Mouse (Mus musculus) thymus, adult 2 months (tissue): ENCODE results near the gene Uhrf1. TPM values are rescaled to one million over a fixed set of nuclear protein-coding genes. Genes with fewer than 3 reads are reported as not detected.

Source experiments
- DNase-seq: peaks from one replicate; pipeline ENCODE4 v3.0.0; 2021
- H3K27ac ChIP-seq: fragments of 200-500 bp; 2 replicates; pipeline ENCODE4 v1.5.1; 2012; ENCODE audit warnings: low read length, control low read depth; ENCODE audit not compliant: control insufficient read depth, insufficient read depth
- H3K27me3 ChIP-seq: fragments of 200-500 bp; 2 replicates; pipeline ENCODE4 v1.6.1; 2012; ENCODE audit warnings: mild to moderate bottlenecking, low read length, moderate library complexity, mixed read lengths; ENCODE audit not compliant: control insufficient read depth, insufficient read depth
- H3K36me3 ChIP-seq: fragments of 200-500 bp; 2 replicates; pipeline ENCODE4 v1.6.1; 2012; ENCODE audit warnings: mild to moderate bottlenecking, low read length, moderate library complexity; ENCODE audit not compliant: control insufficient read depth, insufficient read depth
- H3K4me1 ChIP-seq: fragments of 200-500 bp; replicated peaks from 2 replicates; pipeline ENCODE4 v1.6.1; 2012; ENCODE audit warnings: low read length; ENCODE audit not compliant: control insufficient read depth, insufficient read depth
- H3K4me3 ChIP-seq: fragments of 200-500 bp; 2 replicates; pipeline ENCODE4 v1.5.1; 2012; ENCODE audit warnings: mild to moderate bottlenecking, low read length, control low read depth, moderate library complexity; ENCODE audit not compliant: control insufficient read depth, insufficient read depth
- CTCF ChIP-seq: fragments of 200-500 bp; IDR thresholded peaks from 2 replicates; pipeline ENCODE4 v1.5.1; 2012; ENCODE audit warnings: mild to moderate bottlenecking, control low read depth, low read length, moderate library complexity, borderline replicate concordance; ENCODE audit not compliant: control insufficient read depth, poor library complexity, insufficient read depth; ENCODE audit errors: extremely low read depth
- POLR2A ChIP-seq: fragments of 200-500 bp; IDR thresholded peaks from 2 replicates; pipeline ENCODE4 v1.6.1; 2012; ENCODE audit warnings: mild to moderate bottlenecking, low read length, control low read depth, moderate library complexity; ENCODE audit not compliant: control insufficient read depth, poor library complexity, insufficient read depth; ENCODE audit errors: extremely low read depth
- WGBS: fragments of 180-500 bp; shearing (Covaris S2); methylation state at CpG from one replicate; pipeline ENCODE4 v1.1.7; 2018; 5-methylcytosine and 5-hydroxymethylcytosine counted together
- polyA plus RNA-seq: library from polyadenylated mRNA; depleted of rRNA; stranded (reverse); fragments of >200 nt; gene quantifications from 2 replicates; pipeline ENCODE4 v1.2.3, GENCODE M21; 2012; rRNA removed

Uhrf1 gene
- polyA plus RNA-seq, 1 experiment = 154 TPM

DNA sequence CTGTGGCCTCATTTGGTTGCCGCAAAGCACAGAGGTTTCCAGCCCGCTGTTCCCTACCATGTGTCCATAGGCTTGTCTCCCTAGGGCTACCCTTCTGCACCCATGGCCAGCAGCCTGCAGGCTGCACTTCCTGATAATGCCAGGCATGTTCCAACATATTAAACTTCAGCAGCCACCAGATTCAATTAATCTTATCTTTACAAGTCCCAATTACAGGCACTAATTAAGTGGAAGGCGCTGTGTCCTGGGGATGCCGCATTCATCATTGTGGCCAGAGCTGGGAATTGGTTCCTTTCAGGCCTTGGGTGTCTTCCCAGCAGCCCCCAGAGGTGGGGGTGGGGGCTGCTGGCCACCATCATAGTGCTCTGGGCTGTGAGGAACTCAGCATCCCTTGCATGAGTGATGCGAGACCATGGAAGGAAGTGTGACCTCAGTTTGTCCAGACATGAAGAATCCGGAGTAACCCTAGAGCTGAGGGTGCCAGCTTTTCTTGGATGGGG lies 65.2 kb downstream of the Uhrf1 start:
- Histone ChIP-seq H3K4me3 (no peak overlapping the region), H3K27ac (no peak overlapping the region), H3K27me3 (no peaks in the 10 kb centered on the region), H3K36me3 (no peaks in the 10 kb centered on the region), H3K4me1 (no peaks in the 10 kb centered on the region)
- no peak for TF ChIP-seq POLR2A
- TF ChIP-seq CTCF = no peak
- WGBS = 96% methylated on average over 6 of the region's 6 CpGs
- DNase-seq = no peak

DNA sequence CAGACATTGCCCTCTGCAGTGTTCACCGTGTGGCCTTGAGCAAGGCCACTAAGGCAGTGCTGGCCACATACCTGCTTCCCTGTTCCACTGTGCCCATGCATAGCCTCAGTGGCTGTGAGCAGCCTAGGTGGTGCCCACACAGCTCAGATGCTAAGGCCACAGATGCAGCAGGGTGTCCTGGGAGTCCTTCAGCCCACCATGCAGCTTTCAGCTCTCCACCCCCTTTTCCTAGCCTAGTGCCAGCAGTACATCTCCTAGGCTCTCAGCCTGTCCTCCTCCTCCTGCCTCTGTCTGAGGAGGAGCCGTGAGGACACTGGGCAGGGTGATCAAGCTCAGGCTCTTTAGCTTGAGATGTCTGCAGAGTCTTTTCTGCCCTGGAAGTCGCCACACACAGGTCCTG lies 67.0 kb downstream of the Uhrf1 start:
- no peak overlapping the region for H3K4me3 ChIP-seq
- no peak for TF ChIP-seq POLR2A
- no peak for TF ChIP-seq CTCF
- no peaks in the 10 kb centered on the region for H3K4me1 ChIP-seq
- H3K36me3 ChIP-seq = no peaks in the 10 kb centered on the region
- H3K27ac ChIP-seq = no peak overlapping the region
- 99% methylated on average over 3 of the region's 3 CpGs for WGBS
- H3K27me3 ChIP-seq = no peaks in the 10 kb centered on the region
- DNase-seq = no peak

DNA sequence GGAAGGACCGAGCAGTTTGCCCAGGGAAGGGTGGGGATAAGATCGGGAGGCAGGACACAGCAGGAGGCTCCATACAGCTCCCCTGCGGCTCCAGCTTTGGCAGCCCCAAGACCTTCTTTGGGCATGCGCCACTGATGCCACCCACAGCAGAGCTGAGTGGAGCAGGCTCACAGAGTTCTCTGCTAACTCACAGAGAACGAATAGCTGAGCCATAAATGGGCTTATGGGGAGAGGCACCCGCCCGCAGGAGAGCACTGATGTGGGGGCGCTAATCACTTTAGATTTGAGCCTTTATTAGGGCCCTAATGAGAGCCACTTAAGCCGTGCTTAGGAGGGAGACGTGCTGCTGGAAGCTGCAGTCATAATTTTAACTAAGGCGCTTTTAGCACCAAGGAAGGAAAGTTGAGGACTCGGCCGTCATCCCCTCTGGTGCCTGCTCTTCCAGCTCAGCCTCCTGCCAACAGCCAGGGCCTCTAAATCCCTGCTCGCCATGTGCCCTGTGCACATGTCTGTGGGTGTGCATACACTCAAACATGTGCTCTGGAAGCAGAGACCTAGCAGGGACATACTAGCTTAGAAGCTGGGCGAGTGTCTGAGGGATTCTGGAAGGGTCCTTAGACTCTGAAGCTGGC lies 68.0 kb downstream of the Uhrf1 start:
- Histone ChIP-seq H3K36me3 (no peaks in the 10 kb centered on the region), H3K4me1 (no peaks in the 10 kb centered on the region), H3K27ac (no peak overlapping the region), H3K4me3 (no peak overlapping the region), H3K27me3 (no peaks in the 10 kb centered on the region)
- DNase-seq = no peak
- TF ChIP-seq CTCF (no peak), POLR2A (no peak)
- WGBS = 96% methylated on average over 15 of the region's 15 CpGs

DNA sequence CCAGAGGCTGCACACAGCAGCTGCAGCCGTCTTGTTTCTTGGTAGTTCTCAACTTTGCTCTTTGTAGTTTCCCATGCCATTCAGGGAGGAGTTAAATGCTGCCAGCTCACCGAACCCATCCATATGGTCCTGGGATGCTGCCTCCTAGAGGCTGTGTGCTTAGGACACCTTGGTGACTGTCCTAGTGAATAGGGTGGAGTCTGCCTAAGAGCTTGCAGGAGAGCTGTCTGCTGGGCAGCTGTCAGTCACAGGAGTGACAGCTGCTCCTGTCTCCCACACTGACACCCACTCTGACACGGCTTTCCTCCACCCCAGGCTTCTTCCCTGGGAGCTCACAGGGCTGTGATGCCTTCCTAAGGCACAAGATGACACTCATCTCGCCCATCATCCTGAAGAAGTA lies 69.0 kb downstream of the Uhrf1 start:
- H3K4me3 ChIP-seq = no peak overlapping the region

More for the DNA sequence above, 69.0 kb downstream of the Uhrf1 start:
- H3K27me3 ChIP-seq = no peaks in the 10 kb centered on the region
- no peak overlapping the region for H3K27ac ChIP-seq
- 87% methylated on average over 4 of the region's 4 CpGs for WGBS
- TF ChIP-seq CTCF (no peak), POLR2A (no peak)
- no peaks in the 10 kb centered on the region for H3K4me1 ChIP-seq
- DNase-seq = no peak
- H3K36me3 ChIP-seq = no peaks in the 10 kb centered on the region

Other genes with a start within 250 kb of the Uhrf1 start
- gene Ubxn6, start 228.3 kb upstream of the Uhrf1 start, polyA plus RNA-seq = 76.7 and 93.1 TPM in 2 replicates
- gene Hdgfl2, start 223.7 kb upstream of the Uhrf1 start, polyA plus RNA-seq = 80.6 and 83.3 TPM in 2 replicates
- gene Plin4, start 193.5 kb upstream of the Uhrf1 start, polyA plus RNA-seq = 16.7 and 29.0 TPM in 2 replicates
- gene Plin5, start 185.7 kb upstream of the Uhrf1 start, polyA plus RNA-seq = 6.2 and 11.7 TPM in 2 replicates
- 23.5 and 27.0 TPM in 2 replicates for gene Lrg1, start 181.3 kb upstream of the Uhrf1 start, polyA plus RNA-seq
- gene Sema6b, start 163.0 kb upstream of the Uhrf1 start, polyA plus RNA-seq = 3.8 and 4.9 TPM in 2 replicates
- 21.6 and 26.8 TPM in 2 replicates for gene Tnfaip8l1, start 140.8 kb upstream of the Uhrf1 start, polyA plus RNA-seq
- 57.4 and 62.3 TPM in 2 replicates for gene Mydgf, start 119.4 kb upstream of the Uhrf1 start, polyA plus RNA-seq
- 85.6 and 95.2 TPM in 2 replicates for gene Dpp9, start 84.4 kb upstream of the Uhrf1 start, polyA plus RNA-seq
- 43.1 and 45.2 TPM in 2 replicates for gene Fem1a, start 46.5 kb upstream of the Uhrf1 start, polyA plus RNA-seq
- 21.6 and 23.1 TPM in 2 replicates for gene Ticam1, start 26.5 kb upstream of the Uhrf1 start, polyA plus RNA-seq
- gene Plin3, start 10.4 kb upstream of the Uhrf1 start, polyA plus RNA-seq = 29.3 and 33.0 TPM in 2 replicates
- not detected in 2 replicates for gene Arrdc5, start 3.0 kb upstream of the Uhrf1 start, polyA plus RNA-seq
- 94.1 and 117 TPM in 2 replicates for gene Kdm4b, start 22.7 kb downstream of the Uhrf1 start, polyA plus RNA-seq
- gene Ptprs, start 173.2 kb downstream of the Uhrf1 start, polyA plus RNA-seq = 235 and 305 TPM in 2 replicates
- 0.67 TPM in 1 of 2 replicates, not detected in the other for gene Znrf4, start 209.1 kb downstream of the Uhrf1 start, polyA plus RNA-seq